Mouse (Mus musculus): ENCODE results near the gene Rln3. TPM values are rescaled to one million over a fixed set of nuclear protein-coding genes. Genes with fewer than 3 reads are reported as not detected.

Rln3 gene
- polyA plus RNA-seq, 1 experiment from 2014 or later: not detected

- no peak overlapping the region for H3K9ac ChIP-seq (replicated peaks; ENCODE audit: low read length)
- H3K4me3 ChIP-seq (ENCODE audit: low read length): no peak overlapping the region
- no peaks in the 10 kb centered on the region for H3K9me3 ChIP-seq (ENCODE audit: low read length)
- peaks cover 39% of the 10 kb centered on the region for H3K4me1 ChIP-seq (ENCODE audit: insufficient read depth, low read length)
- no peaks in the 10 kb centered on the region for H3K27me3 ChIP-seq (ENCODE audit: insufficient read depth, low read length)
- 0 out of 2 replicates have a peak overlapping the region, but pooled peaks have one; percentile 20 for H3K27ac ChIP-seq (ENCODE audit: low read length)
- 53% methylated on average over 10 of the region's 10 CpGs for WGBS
- no peak overlapping the region for H3K4me2 ChIP-seq (replicated peaks; ENCODE audit: low read depth, low read length)
- ATAC-seq (ENCODE audit: low FRiP score, low TSS enrichment): no peak
- no peaks in the 10 kb centered on the region for H3K36me3 ChIP-seq (ENCODE audit: insufficient read depth, low read length)
These were observed 28.6 kb upstream of the Rln3 start for GRCm38 (mm10) chr8:84073230-84073976.

GRCm38 (mm10) chr8:84072321-84072720, 27.5 kb upstream of the Rln3 start:
- ATAC-seq (ENCODE audit: low FRiP score, low TSS enrichment): no peak
- 86% methylated on average over 10 of the region's 10 CpGs for WGBS
- H3K27me3 ChIP-seq (ENCODE audit: insufficient read depth, low read length): no peaks in the 10 kb centered on the region
- no peak overlapping the region for H3K4me2 ChIP-seq (replicated peaks; ENCODE audit: low read depth, low read length)
- no peak overlapping the region for H3K4me3 ChIP-seq (ENCODE audit: low read length)
- no peak overlapping the region for H3K9ac ChIP-seq (replicated peaks; ENCODE audit: low read length)
- H3K27ac ChIP-seq (ENCODE audit: low read length): 0 out of 2 replicates have a peak overlapping the region, but pooled peaks have one; percentile 13
- H3K4me1 ChIP-seq (ENCODE audit: insufficient read depth, low read length): peaks cover 50% of the 10 kb centered on the region
- H3K36me3 ChIP-seq (ENCODE audit: insufficient read depth, low read length): no peaks in the 10 kb centered on the region
- H3K9me3 ChIP-seq (ENCODE audit: low read length): no peaks in the 10 kb centered on the region

GRCm38 (mm10) chr8:84071921-84072320, 27.1 kb upstream of the Rln3 start:
- 56% methylated on average over 3 of the region's 3 CpGs for WGBS
- no peaks in the 10 kb centered on the region for H3K9me3 ChIP-seq (ENCODE audit: low read length)
- no peaks in the 10 kb centered on the region for H3K27me3 ChIP-seq (ENCODE audit: insufficient read depth, low read length)
- H3K36me3 ChIP-seq (ENCODE audit: insufficient read depth, low read length): no peaks in the 10 kb centered on the region
- H3K9ac ChIP-seq (replicated peaks; ENCODE audit: low read length): no peak overlapping the region
- H3K4me1 ChIP-seq (ENCODE audit: insufficient read depth, low read length): peaks cover 51% of the 10 kb centered on the region
- no peak overlapping the region for H3K27ac ChIP-seq (ENCODE audit: low read length)
- H3K4me3 ChIP-seq (ENCODE audit: low read length): no peak overlapping the region
- no peak overlapping the region for H3K4me2 ChIP-seq (replicated peaks; ENCODE audit: low read depth, low read length)
- no peak for ATAC-seq (ENCODE audit: low FRiP score, low TSS enrichment)

GRCm38 (mm10) chr8:84070667-84071066, 25.9 kb upstream of the Rln3 start:
- Histone ChIP-seq H3K27ac (ENCODE audit: low read length) (no peak overlapping the region), H3K4me3 (ENCODE audit: low read length) (no peak overlapping the region), H3K36me3 (ENCODE audit: insufficient read depth, low read length) (no peaks in the 10 kb centered on the region), H3K9me3 (ENCODE audit: low read length) (no peaks in the 10 kb centered on the region), H3K4me2 (replicated peaks; ENCODE audit: low read depth, low read length) (no peak overlapping the region), H3K27me3 (ENCODE audit: insufficient read depth, low read length) (no peaks in the 10 kb centered on the region), H3K4me1 (ENCODE audit: insufficient read depth, low read length) (peaks cover 53% of the 10 kb centered on the region), H3K9ac (replicated peaks; ENCODE audit: low read length) (no peak overlapping the region)
- no peak for ATAC-seq (ENCODE audit: low FRiP score, low TSS enrichment)
- WGBS: 89% methylated on average over 2 of the region's 2 CpGs

- H3K27me3 ChIP-seq (ENCODE audit: insufficient read depth, low read length): no peaks in the 10 kb centered on the region
- peaks cover 53% of the 10 kb centered on the region for H3K4me1 ChIP-seq (ENCODE audit: insufficient read depth, low read length)
- H3K4me3 ChIP-seq (ENCODE audit: low read length): no peak overlapping the region
- H3K36me3 ChIP-seq (ENCODE audit: insufficient read depth, low read length): no peaks in the 10 kb centered on the region
- no peak overlapping the region for H3K4me2 ChIP-seq (replicated peaks; ENCODE audit: low read depth, low read length)
- H3K9me3 ChIP-seq (ENCODE audit: low read length): no peaks in the 10 kb centered on the region
- H3K27ac ChIP-seq (ENCODE audit: low read length): no peak overlapping the region
- H3K9ac ChIP-seq (replicated peaks; ENCODE audit: low read length): no peak overlapping the region
- ATAC-seq (ENCODE audit: low FRiP score, low TSS enrichment): no peak
- WGBS: 81% methylated on average over 5 of the region's 5 CpGs
These were observed 25.4 kb upstream of the Rln3 start for GRCm38 (mm10) chr8:84070241-84070640.

GRCm38 (mm10) chr8:84069750-84070149, 24.9 kb upstream of the Rln3 start:
- Histone ChIP-seq H3K9me3 (ENCODE audit: low read length) (no peaks in the 10 kb centered on the region), H3K4me2 (replicated peaks; ENCODE audit: low read depth, low read length) (no peak overlapping the region), H3K9ac (replicated peaks; ENCODE audit: low read length) (no peak overlapping the region), H3K36me3 (ENCODE audit: insufficient read depth, low read length) (no peaks in the 10 kb centered on the region), H3K4me1 (ENCODE audit: insufficient read depth, low read length) (peaks cover 53% of the 10 kb centered on the region), H3K27ac (ENCODE audit: low read length) (no peak overlapping the region), H3K4me3 (ENCODE audit: low read length) (no peak overlapping the region), H3K27me3 (ENCODE audit: insufficient read depth, low read length) (no peaks in the 10 kb centered on the region)
- ATAC-seq (ENCODE audit: low FRiP score, low TSS enrichment): no peak
- 69% methylated on average over 2 of the region's 2 CpGs for WGBS

- Histone ChIP-seq H3K27ac (ENCODE audit: low read length) (no peak overlapping the region), H3K4me2 (replicated peaks; ENCODE audit: low read depth, low read length) (no peak overlapping the region), H3K4me1 (ENCODE audit: insufficient read depth, low read length) (peaks cover 53% of the 10 kb centered on the region)
These were observed 24.4 kb upstream of the Rln3 start for GRCm38 (mm10) chr8:84069169-84069568.

GRCm38 (mm10) chr8:84068316-84069035, 23.7 kb upstream of the Rln3 start:
- 0 out of 2 replicates have a peak overlapping the region, but pooled peaks have one; percentile 17 for H3K27ac ChIP-seq (ENCODE audit: low read length)
- no peak overlapping the region for H3K4me3 ChIP-seq (ENCODE audit: low read length)
- peaks cover 53% of the 10 kb centered on the region for H3K4me1 ChIP-seq (ENCODE audit: insufficient read depth, low read length)
- H3K9ac ChIP-seq (replicated peaks; ENCODE audit: low read length): no peak overlapping the region
- H3K4me2 ChIP-seq (replicated peaks; ENCODE audit: low read depth, low read length): peak overlapping the region; percentile 62
- H3K27me3 ChIP-seq (ENCODE audit: insufficient read depth, low read length): no peaks in the 10 kb centered on the region
- no peaks in the 10 kb centered on the region for H3K36me3 ChIP-seq (ENCODE audit: insufficient read depth, low read length)
- no peak for ATAC-seq (ENCODE audit: low FRiP score, low TSS enrichment)
- H3K9me3 ChIP-seq (ENCODE audit: low read length): no peaks in the 10 kb centered on the region
- WGBS: 43% methylated on average over 12 of the region's 12 CpGs

More at GRCm38 (mm10) chr8:84069169-84069568, 24.4 kb upstream of the Rln3 start:
- H3K36me3 ChIP-seq (ENCODE audit: insufficient read depth, low read length): no peaks in the 10 kb centered on the region
- H3K27me3 ChIP-seq (ENCODE audit: insufficient read depth, low read length): no peaks in the 10 kb centered on the region
- ATAC-seq (ENCODE audit: low FRiP score, low TSS enrichment): no peak
- 13% methylated on average over 1 of the region's 1 CpGs for WGBS
- H3K4me3 ChIP-seq (ENCODE audit: low read length): no peak overlapping the region
- H3K9me3 ChIP-seq (ENCODE audit: low read length): no peaks in the 10 kb centered on the region
- H3K9ac ChIP-seq (replicated peaks; ENCODE audit: low read length): 0 out of 2 replicates have a peak overlapping the region, but pooled peaks have one; percentile 32

GRCm38 (mm10) chr8:84067911-84068310, 23.1 kb upstream of the Rln3 start:
- H3K36me3 ChIP-seq (ENCODE audit: insufficient read depth, low read length): no peaks in the 10 kb centered on the region
- H3K27ac ChIP-seq (ENCODE audit: low read length): 0 out of 2 replicates have a peak overlapping the region, but pooled peaks have one; percentile 6

More at GRCm38 (mm10) chr8:84067911-84068310, 23.1 kb upstream of the Rln3 start:
- WGBS: 72% methylated on average over 7 of the region's 7 CpGs
- Histone ChIP-seq H3K27me3 (ENCODE audit: insufficient read depth, low read length) (no peaks in the 10 kb centered on the region), H3K4me1 (ENCODE audit: insufficient read depth, low read length) (peaks cover 47% of the 10 kb centered on the region), H3K4me2 (replicated peaks; ENCODE audit: low read depth, low read length) (peak overlapping the region; percentile 62), H3K4me3 (ENCODE audit: low read length) (peak overlapping the region; percentile 93), H3K9me3 (ENCODE audit: low read length) (no peaks in the 10 kb centered on the region), H3K9ac (replicated peaks; ENCODE audit: low read length) (peak overlapping the region; percentile 55; the same call in 1 of the 2 replicates)
- ATAC-seq (ENCODE audit: low FRiP score, low TSS enrichment): no peak
